Mouse (Mus musculus) mouse trophoblast stem cell (cell line): ENCODE measurements around the gene Lhx1.

ENCODE experiments used
- in situ Hi-C, 2 experiments: fragments of 300-500 bp; cut with MseI, MboI; formaldehyde crosslinking; loops; 2 replicates in 1 of 2; 3 replicates in 1 of 2; pipeline ENCODE4 v1.15.1; 2025

Gene Lhx1

DNA sequence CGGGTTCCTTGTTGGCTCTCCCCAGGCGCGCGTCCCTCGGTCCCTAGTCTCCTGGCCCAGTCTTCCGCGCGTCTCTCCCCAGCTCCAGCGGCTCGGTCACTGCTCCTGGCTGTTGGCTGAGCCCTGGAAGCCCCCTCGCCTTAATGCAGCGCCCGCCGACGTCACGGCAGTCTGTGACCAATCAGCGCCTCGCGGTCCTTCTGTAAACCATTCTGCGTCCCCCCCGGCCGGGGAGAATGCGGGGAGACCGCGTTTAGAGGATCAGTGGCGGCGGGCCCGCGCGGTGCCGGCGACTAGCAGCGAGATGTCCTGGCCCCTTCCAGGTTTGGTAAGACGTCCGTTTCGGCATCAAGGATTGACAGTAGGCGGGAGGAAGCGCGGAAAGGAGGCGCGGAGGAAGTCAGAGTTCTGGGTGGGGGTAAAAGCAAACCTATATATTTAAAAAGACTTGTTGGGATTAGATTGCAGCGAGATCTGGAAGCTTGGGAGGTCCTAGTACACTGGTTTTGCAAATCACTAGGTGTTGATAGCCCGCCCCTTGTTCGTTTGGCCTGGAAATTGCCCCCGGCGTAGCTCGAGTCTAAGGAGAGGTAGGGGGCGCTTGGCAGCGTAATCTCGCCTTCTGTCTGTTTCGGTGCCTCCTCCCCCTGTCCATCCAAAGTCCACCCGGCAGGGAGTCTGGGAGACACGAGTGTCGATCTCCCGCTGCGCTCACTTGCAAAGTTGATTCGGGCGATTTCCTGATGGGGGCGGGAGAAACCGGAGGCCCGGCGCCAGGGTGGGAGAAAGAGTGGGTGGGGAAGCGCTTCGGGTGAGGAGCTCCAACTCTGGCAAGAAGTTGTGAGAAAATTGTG lies at the start of gene Lhx1:
Lhx1 (minus strand) TSS at position 115 of the 854 bp plus-strand sequence.
- in situ Hi-C loops = no loop called here

DNA sequence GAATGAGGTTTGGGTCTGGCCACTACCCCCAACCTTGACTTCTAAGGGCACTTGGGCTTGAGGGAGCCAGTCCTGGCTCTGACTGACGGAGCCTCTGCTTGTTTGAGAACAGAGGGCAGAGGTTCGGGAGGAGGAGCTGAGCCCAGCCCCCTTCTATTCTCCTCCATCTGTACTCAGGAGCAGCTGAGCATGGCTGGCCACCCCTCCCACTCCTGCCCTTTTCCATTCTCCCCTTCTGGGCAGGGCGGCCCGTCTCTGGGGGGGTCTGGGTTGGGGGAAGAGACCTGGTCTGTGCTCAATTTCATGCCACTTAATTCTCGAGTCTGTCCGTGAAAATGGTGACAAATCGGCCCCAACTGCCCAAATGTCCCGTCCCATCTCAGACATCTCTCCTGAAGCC lies 49.5 kb upstream of the Lhx1 start:
- in situ Hi-C loops = no loop called here

DNA sequence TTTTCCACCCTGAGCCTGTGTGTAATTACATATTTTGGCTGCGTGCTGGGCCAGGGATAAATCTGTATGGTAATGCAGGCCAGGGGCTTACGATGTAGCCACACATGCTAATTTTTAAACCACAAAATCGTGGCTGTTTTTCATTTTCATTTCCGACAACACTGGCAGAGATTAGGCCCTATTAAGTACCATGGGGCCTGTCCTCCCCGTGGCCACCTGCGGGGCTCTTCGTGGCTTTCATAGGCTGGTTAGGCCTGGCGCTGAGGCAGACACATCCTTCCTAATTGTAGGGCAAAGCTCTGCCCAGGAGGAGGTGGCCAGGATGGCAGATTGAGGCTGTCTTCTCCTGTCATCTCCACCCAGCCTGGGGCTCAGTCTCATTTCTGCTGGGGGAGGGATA lies 48.3 kb upstream of the Lhx1 start:
- in situ Hi-C loops = no loop called here

DNA sequence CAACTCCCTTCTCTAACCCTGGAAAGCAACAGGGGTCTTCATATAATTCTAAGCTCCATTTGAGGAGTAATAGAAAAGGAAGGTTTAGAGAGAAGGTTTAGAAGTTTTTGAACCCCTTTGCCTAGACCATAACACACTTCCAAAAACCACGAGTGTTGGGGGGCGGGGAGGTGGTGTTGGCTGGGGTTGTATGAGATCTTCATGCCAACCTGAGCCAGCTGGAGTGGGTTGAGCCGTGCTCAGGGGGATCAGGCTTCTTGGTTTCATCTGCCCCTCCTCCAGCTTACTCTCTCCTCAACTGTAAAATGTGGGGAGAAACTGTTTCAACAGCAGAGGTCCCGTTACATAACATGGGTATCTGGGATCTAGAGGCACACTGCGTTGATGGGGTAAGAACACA lies 45.5 kb upstream of the Lhx1 start:
- in situ Hi-C loops = no loop called here

DNA sequence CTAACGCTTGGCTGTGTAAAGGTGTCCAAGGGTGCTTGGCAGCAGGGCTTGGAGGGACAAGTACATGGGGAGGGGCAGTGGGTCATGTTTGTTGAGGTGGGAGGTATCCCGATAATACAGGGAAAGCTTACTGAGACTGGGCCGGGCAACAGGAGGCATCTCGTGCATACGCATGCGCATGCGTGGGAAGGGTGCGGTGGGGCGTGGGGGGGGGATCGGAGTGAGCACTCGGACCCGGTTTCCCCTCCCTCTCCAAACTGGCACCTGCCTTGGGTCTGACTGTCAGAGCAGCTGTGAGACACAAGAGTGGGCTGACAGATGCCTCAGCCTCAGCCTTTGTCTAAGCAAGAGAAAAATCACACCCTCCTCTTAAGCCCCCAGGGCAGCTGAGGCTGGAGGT lies 45.1 kb upstream of the Lhx1 start:
- in situ Hi-C loops = no loop called here

DNA sequence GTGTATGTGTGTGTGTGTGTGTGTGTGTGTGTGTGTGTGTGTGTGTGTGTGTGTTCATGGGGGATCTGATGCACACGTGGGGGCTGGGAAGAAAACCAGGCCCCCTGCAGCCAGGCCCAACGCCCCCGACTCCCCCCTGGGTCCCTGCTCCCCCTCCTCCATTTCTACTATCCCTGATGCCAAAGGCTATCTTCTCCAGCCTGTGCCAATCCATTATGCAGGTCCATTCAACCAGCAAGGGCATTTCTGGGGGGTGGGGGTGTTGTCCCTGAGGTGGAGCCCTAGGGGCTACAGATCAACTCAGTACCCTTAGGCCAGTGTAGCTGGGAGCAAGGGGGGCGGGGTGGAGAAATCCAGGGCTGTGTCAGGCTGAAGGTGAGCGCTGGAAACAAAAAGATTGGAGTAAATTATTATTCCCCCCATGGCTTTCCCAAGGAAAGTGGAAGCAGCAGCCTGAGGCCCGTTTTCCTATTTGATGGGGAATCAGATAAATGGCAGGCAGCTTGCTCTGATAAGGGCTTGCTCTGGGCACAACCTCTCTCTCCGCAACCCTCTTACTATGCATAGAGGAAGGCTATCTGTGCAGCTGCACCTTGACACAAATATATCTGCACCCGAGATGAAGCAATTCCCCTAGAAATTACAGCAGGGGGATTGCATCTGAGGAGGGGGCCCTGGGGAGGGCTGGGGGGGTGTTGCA lies 43.9 kb upstream of the Lhx1 start:
- in situ Hi-C loops = no loop called here

DNA sequence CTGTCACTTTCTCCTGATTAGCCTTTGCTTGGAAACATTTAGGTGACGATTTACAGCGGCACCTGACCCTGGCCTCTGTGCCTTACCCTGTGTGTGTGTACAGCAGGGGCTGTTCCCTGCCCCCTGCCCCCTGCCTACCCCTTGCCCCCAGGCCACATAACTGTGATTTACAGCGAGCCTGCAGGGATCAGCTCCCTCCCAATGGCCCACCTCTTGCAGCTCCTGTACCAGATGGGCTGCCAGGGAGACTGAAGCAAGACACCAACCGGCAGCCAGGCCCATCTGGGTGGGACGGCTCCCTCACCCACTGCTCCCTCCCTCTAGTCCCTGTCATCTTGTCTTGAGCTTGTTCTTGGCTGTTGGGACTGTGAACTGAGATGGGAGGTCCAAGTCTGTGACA lies 43.1 kb upstream of the Lhx1 start:
- in situ Hi-C loops = no loop called here

DNA sequence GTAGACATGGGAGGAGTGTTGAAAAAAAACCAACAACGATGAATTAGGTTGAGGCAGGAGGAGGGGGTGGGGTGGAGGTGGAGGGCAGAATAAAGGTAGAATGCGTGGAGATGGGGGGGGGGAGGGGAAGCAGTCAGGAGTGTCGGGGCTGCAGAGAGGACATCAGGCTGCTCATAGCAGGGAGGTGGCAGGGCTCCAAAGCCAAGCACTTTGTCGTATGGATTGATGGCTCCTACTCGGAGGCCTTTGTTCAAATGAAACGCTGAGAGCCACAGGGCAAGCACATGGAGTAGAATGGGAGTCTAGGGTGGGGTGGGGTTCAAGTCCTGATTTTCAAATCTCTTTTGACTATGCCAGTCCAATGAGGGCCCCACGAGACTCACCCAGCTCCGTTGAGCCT lies 41.4 kb upstream of the Lhx1 start:
- in situ Hi-C loops = no loop called here

DNA sequence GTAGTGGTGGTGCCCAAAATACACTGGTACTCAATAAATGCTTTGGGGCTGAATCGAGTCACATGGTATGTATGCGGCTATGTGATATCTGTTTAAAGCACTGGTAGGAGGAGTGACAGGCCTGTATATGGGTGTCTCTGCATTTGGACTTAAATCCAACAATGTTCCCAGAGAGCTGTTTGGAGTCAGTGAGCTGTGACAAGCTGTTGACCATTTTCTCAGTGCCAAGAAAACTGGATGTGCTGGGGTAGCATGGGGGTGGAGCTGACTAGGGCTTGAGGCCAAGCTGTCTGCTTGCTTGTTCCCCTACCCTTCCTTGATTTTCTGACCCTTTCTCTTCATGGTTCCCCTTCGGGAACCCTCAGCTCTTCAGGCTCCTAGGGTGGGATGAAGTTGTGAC lies 39.9 kb upstream of the Lhx1 start:
- in situ Hi-C loops = no loop called here

DNA sequence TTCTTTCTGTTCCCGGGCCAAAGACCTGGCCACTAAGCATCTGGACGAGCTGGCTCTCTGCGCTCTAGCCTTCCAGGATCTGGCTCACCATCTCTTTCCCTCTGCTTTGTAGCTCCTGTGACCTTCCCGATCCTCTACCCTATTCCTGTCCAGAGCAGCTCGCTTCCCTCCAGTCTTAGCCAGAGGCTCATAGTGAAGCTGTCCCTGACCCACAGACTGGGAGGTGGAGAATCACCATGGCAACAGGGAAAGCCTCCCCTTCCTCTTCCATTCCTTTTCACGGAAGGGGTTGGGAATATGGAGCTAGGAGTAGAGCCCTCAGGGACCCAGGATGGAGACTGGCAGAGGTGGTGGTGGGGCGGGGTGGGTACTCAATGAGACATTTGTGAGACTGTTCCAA lies 38.0 kb upstream of the Lhx1 start:
- in situ Hi-C loops = no loop called here

DNA sequence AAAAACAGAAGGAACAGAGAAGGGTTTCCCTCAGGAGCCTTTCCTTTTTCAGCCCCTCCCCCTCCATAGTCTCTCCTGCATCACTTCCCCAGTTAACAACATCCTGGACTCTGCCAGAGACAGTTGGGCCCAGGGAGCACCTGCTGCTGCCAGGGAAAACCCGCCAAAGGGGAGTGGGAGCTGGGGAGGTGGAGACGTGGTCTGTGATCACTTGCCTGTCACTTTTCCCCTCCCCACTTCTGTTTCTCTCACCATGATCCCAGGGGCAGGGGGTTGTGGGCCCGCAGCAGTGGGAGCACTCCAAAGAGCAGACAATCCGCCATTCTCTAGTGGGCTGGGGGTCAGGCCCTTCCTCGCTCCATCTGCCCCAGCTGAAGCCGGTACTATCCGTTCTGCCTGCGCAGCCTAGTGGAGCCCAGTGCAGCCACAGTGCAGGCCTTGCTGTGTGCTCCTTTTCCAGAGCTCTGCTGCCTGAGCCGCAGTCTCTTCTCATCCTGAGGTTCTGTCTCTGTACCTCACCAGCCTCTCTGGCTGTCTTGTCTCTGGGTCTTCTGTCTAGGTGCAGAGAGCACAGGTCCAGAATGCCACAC lies 37.5 kb upstream of the Lhx1 start:
- in situ Hi-C loops = no loop called here

DNA sequence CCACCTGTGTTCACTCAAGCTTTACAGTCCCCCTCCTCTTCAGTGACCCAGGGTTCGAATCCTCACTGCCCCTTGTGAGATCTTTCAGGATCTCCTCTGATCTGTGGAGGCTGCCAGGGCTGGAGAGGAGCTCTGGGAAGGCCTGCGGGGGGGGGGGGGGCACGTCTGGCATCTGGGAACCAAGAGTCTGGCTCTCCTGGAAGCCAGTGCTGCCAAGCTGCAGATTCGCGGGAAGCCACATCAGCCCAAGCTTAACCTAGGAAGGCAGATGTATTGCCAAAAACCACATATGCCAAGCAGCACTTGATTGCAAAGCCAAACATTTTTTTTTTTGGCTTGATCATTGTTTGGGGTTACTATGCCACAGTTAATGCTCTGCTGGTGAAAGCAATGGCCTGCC lies 36.2 kb upstream of the Lhx1 start:
- in situ Hi-C loops = no loop called here

DNA sequence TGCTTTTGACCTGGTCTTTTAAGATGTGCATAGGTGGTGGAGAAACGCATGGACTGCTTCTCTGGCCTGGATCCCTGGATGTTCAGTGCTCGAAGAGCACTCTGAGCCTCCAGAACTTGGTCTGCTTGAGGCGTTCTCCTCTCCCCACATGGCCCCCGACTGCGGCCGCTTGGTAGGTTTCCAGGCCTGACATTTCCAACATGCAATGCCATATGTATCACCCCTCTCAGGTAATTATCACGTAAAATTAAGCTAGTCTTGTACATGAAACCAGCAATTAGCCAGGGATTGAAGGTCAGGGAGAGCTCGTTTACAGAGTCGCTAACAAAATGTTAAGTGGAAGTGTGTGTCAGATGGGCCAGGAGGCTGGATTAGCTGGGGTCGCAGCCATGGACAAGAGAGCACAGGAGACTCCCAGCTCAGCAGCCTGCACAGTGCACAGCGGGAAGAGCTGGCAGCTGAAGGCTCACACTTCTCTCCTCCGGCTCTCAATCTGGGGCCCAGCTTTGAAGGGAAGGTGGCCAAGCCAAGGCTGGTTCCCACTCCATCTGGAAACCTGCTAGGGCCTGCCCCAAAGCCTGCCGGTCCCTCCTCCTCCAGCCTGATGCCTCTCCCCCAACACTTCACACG lies 28.6 kb upstream of the Lhx1 start:
- in situ Hi-C loops = no loop called here

DNA sequence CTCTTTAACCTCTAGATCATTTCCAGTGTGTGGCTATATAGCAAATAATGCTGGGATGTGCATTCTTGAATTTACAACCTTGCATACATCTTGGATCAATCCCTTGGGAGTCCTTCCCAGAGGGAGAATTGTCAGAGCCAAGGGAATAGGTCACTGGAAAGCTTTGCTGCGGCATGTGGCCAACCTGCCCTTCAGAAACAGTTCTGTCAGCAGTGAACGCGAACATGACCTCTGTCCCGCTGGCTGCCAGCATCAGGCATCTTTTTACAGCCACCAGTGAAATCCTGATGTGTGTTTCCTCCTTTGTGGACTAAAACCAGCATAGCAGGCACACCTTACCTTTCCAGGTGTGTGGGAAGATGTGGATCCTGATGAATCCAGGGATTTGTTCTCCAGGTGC lies 26.0 kb upstream of the Lhx1 start:
- in situ Hi-C loops = no loop called here

DNA sequence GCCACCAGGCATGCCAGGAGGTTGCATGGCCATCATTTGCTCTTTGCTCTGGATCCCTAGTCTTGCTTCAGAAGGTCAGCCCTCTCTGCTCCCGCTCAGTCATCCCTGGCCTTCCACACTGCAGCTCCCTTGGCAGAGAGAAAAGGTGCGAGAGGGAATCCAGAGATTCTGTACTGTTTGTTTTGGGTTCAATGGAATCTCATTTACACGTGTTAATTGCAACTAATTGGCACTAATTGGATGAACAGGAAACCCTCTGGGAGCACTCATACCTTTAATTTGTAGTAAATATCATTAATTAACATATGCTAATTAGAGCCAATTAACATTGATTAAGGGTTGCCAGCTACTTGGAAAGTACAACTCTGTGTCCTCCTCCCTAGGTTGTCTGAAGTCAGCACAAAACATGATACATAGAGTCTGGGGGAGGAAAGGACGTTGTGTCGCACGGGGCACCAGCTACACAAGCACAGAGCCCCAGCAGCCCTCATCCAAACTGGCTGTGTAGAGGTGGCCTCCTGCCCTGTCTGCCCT lies 24.0 kb upstream of the Lhx1 start:
- in situ Hi-C loops = no loop called here

DNA sequence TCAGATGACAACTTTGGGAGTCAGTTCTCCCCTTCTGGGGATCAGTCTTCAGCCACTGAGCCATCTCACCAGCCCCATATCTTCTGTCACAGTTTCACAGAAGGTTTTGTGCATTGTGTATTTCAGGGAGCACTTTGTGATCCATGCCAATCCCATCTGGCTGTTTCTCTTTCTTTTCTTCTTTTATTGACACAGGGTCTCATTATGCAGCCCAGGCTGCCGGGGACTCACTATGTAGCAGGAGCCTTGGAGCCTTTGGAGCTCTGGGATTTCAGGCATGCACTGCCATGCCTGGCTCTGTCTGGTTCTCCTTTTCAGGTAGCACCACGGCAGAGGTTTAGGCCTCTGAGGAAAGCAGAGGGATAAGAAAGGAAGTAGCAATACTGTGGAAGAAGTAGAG lies 23.0 kb upstream of the Lhx1 start:
- in situ Hi-C loops = no loop called here

DNA sequence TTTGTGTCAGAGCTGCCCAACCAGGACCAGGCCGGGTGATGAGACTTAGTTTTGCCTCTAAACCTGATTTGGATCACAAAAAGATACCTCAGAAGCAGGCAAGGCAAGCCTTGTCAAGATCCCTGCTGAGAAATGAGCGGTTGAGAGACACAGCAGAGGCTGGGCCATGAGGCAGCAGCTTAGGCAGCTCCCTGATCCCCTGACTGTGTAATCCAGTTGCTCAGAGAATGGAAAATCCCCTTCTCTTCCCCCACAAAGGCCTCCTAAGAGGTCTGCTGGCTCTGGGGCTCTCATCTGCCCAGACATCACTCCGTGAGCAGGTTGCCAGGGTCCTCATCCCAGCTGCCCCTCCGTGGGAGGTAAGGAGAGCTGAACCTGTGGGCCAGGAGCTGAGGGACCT lies 14.6 kb upstream of the Lhx1 start:
- in situ Hi-C loops = no loop called here

DNA sequence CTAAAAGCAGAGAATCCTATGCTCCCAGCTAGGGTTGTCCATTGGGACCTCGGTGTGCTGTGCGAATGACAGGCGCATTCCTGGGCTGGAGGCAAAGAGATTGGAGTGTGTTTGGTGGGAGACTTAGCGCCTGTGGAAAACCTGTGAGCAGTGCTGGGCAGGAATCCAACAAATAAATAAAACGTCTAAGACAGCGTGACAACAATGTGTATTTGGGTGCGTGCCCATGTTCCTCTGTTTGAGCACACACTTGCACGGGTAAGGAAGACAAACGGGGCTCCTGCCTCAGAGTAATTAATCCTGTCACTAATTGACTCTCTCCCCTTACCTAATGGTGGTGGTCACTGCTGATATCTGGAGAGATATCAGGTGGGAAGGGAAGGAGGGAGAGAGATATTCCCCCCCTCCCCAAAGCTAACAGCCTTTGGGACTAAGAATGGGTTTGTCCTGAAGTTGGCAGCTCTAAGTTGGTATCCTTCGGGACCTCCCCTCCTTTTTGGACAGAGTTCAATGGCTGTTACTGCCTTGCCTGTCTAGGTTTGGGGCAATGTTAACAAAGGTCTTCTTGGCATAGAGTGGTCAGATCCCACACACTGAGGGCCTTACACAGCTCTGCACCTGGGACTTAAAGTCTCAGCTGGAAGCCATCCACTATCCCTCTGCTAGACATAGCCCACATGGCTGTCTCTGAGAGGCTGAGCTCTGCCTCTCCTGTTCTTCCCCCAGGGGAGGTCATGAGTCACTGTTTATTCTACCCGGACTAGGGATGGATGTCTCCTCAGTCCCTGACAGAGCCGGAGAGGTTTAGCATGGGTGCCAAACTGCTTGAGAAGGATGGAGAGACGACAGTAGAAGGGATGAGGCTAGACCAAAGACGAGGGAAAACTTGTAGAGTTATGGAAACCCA lies 4.7 kb upstream of the Lhx1 start:
- in situ Hi-C loops = no loop called here

DNA sequence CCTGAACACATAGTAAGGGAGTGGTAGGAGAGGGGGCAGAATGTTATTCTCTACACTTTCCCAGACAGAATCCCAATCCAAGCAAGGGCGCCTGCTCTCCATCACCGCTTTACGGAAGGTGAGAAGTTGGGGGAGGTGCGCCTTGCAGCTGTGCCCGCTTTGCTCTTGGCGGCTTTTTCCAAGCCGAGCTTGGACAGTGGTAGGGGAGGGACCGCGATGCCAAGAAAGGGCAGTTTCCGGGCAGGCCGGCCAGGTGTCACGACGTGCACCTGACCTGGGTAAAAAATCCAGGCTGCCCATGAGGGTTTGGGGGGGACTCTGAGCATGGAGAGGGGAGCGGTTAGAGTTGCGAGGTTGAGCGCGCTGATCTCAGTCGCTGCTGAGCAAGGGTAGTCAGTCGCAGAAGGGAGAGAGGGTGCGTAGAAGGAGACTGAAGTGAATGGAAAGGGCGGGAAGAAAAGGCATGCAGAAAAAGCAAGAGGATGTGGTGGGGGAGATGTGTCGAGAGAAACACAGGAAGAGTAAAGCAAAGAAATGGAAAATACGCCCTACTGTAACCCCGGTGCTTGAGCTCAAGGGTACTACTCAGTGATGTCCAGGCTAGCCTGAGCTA lies 3.9 kb upstream of the Lhx1 start:
- in situ Hi-C loops = no loop called here

DNA sequence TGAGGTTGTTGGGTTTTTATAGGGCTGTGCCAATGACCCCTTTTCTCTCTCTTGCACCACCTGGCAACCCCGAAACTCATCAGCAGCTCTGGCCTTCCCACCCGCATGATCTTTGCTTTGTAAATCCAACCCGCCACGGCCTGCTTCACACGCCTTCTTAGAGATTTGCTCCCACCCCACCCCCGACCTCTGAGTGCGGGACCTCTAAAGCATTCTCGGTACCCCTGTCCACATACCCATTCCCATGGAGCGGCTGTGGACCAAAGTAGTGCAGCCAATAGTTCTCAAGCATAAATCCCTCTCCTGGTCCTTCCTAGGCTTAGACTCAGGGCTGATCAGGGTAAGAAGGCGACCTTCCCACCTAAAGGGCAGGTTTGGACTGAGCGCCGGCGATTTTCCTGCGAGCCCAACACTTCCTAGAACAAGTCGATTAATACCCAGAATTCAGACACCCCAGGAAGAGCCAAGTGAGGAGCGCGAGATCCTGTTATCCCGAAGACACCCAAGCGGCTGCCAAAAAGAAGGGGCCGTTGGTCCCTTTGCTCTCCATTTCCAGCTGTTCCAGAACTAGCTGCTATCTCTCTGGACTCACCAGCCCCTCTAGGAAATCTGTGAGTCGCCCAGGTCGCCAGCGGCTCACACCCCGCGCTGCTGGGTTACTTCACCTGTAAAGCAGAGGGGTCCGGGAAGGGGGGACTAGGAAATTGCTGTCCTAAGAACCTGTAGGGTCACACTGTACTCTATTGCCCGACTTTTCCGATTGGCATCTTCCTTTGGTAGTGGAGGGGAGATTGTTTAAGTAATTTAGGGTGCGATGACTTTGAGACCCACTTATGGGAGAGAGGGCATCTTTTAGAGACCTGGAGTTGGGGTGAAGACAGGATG lies 1.9 kb upstream of the Lhx1 start:
- in situ Hi-C loops = no loop called here
